In the genomic region with DNA sequence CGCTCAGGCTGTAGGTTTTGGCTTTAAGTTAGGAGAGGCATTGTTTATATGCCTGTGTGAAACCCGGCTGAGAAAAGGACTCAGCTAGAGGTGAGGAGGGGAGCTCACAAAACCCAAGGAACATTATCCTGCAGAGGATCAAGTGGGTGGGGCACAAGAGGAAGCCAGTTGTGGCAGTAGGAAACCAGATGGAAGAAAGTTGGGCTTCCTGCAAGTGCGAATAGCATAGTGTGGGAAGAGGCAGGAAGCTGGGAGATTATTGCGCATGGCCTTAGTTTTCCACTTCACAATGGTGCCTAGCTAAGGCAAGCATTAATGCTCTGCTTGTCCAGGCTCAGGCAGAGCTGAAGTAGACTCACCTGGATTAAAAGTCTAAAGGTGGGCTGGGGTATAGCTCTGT, we compare ENCODE assay signal across 22 mouse cellular contexts. TPM values are rescaled to one million over a fixed set of nuclear protein-coding genes. Genes with fewer than 3 reads are reported as not detected.
DNase-seq lines count a peak whose midpoint lies in the region; ATAC-seq and TF ChIP-seq lines count a peak whose summit lies in the region.
"Had no signal": no experiment of that assay in that cellular context is flagged by ENCODE, and none has a peak within 500 bp of the region (broad histone marks: within the 10 kb centered on the region; RNA-seq: fewer than 3 reads in every experiment).

No protein-coding gene starts in this region.

- TF ChIP-seq CTCF in heart, adult 2 months (IDR thresholded peaks at IDR 0.05), result no peak
- TF ChIP-seq CTCF in lung, embryonic 14.5 days (IDR thresholded peaks at IDR 0.05; ENCODE audit: low read depth), result no peak
- TF ChIP-seq CTCF in heart, postnatal 0 days (IDR thresholded peaks at IDR 0.05; ENCODE audit: low read depth), result no peak

- H3K4me1 ChIP-seq in heart, adult 2 months (ENCODE audit: control insufficient read depth, insufficient read depth, low read length), result peaks cover 20% of the 10 kb centered on the region
- peaks cover 38% of the 10 kb centered on the region for H3K4me1 ChIP-seq in hindbrain, embryonic 10.5 days (replicated peaks)
- peaks cover 18% of the 10 kb centered on the region for H3K4me1 ChIP-seq in hindbrain, embryonic 12.5 days
- H3K4me1 ChIP-seq in lung, embryonic 14.5 days (ENCODE audit: insufficient read depth), result no peaks in the 10 kb centered on the region
- H3K4me1 ChIP-seq in heart, postnatal 0 days (ENCODE audit: control insufficient read depth, insufficient read depth), result peaks cover 23% of the 10 kb centered on the region

- DNase-seq in heart, adult 2 months, result no peak
- no peak for DNase-seq in heart, adult 11 months
- DNase-seq in hindbrain, embryonic 10.5 days (ENCODE audit: low spot score), result no peak
- DNase-seq in lung, embryonic 14.5 days, result peak; percentile 30
- DNase-seq in lung, postnatal 4 days, result no peak
- no peak for DNase-seq in heart, postnatal 0 days (ENCODE audit: low spot score)
- DNase-seq: adrenal gland, adult 8-10 months; B cell, adult 2 months; cerebellum, adult 11 months; cerebellum, postnatal 14 days; embryo, embryonic 11 days; kidney, adult 18-20 months; layer of hippocampus, postnatal 36 days; retina, postnatal 1 day; right cerebral cortex, postnatal 4 days; thymus, postnatal 36 days had no signal

- no peak for TF ChIP-seq EP300 in heart, adult 2 months (IDR thresholded peaks at IDR 0.05; ENCODE audit: insufficient read depth, low read depth, low read length)
- TF ChIP-seq EP300 in heart, postnatal 0 days (IDR thresholded peaks at IDR 0.05; ENCODE audit: low read depth), result no peak

- no peak for TF ChIP-seq POLR2A in heart, adult 2 months (IDR thresholded peaks at IDR 0.05; ENCODE audit: insufficient read depth, low read depth, low read length)

- no peaks in the 10 kb centered on the region for H3K9me3 ChIP-seq in hindbrain, embryonic 10.5 days
- H3K9me3 ChIP-seq in hindbrain, embryonic 12.5 days (replicated peaks), result no peaks in the 10 kb centered on the region
- H3K9me3 ChIP-seq in lung, embryonic 14.5 days (ENCODE audit: low read depth, low read length), result no peaks in the 10 kb centered on the region
- no peaks in the 10 kb centered on the region for H3K9me3 ChIP-seq in heart, postnatal 0 days (replicated peaks; ENCODE audit: control insufficient read depth, low read length)
- H3K9me3 ChIP-seq: forebrain, embryonic 12.5 days; hindbrain, embryonic 15.5 days; midbrain, embryonic 15.5 days had no signal

- H3K4me2 ChIP-seq in hindbrain, embryonic 12.5 days (replicated peaks), result no peak overlapping the region
- H3K4me2 ChIP-seq in lung, embryonic 14.5 days, result no peak overlapping the region
- H3K4me2 ChIP-seq in heart, postnatal 0 days (ENCODE audit: low read depth, low read length), result 0 out of 2 replicates have a peak overlapping the region, but pooled peaks have one; percentile 0
- H3K4me2 ChIP-seq: forebrain, embryonic 12.5 days; hindbrain, embryonic 15.5 days; liver, embryonic 11.5 days; midbrain, embryonic 15.5 days had no signal

- peaks cover 13% of the 10 kb centered on the region; the same call in 1 of the 2 replicates for H3K36me3 ChIP-seq in heart, adult 2 months (ENCODE audit: control insufficient read depth, insufficient read depth, low read length)
- peaks cover 50% of the 10 kb centered on the region for H3K36me3 ChIP-seq in hindbrain, embryonic 10.5 days
- H3K36me3 ChIP-seq in hindbrain, embryonic 12.5 days, result peaks cover 25% of the 10 kb centered on the region
- H3K36me3 ChIP-seq in lung, embryonic 14.5 days (ENCODE audit: insufficient read depth), result no peaks in the 10 kb centered on the region
- peaks cover 17% of the 10 kb centered on the region; the same call in 1 of the 2 replicates for H3K36me3 ChIP-seq in heart, postnatal 0 days (replicated peaks; ENCODE audit: control insufficient read depth, insufficient read depth, low read length)
- H3K36me3 ChIP-seq: midbrain, embryonic 15.5 days had no signal

- H3K9ac ChIP-seq in heart, adult 2 months (ENCODE audit: low read depth, low read length), result no peak overlapping the region
- H3K9ac ChIP-seq in hindbrain, embryonic 12.5 days, result no peak overlapping the region
- H3K9ac ChIP-seq in lung, embryonic 14.5 days, result no peak overlapping the region
- H3K9ac ChIP-seq in heart, postnatal 0 days (replicated peaks; ENCODE audit: low read depth, low read length), result no peak overlapping the region
- H3K9ac ChIP-seq: forebrain, embryonic 12.5 days; hindbrain, embryonic 15.5 days; midbrain, embryonic 15.5 days had no signal

- no peak for ATAC-seq in hindbrain, embryonic 12.5 days (ENCODE audit: low FRiP score)
- no peak for ATAC-seq in lung, embryonic 14.5 days (ENCODE audit: insufficient read depth)
- ATAC-seq in heart, postnatal 0 days (ENCODE audit: insufficient read depth, low read depth), result 0 out of 2 replicates have a peak, but pooled peaks have one; percentile 21
- ATAC-seq: midbrain, embryonic 15.5 days had no signal

- WGBS in heart, adult 2 months, result 47% methylated on average over 4 of the region's 4 CpGs
- 63% methylated on average over 4 of the region's 4 CpGs for WGBS in hindbrain, embryonic 10.5 days
- 65% methylated on average over 4 of the region's 4 CpGs for whole genome bisulfite sequencing in hindbrain, embryonic 12.5 days
- WGBS in lung, embryonic 14.5 days, result 44% methylated on average over 4 of the region's 4 CpGs
- 58% methylated on average over 4 of the region's 4 CpGs for WGBS in heart, postnatal 0 days

- intact Hi-C loops in heart, adult 2 months (cut with DNase I), result no loop called here

- no peak overlapping the region for H3K4me3 ChIP-seq in heart, adult 2 months
- no peak overlapping the region for H3K4me3 ChIP-seq in hindbrain, embryonic 10.5 days
- H3K4me3 ChIP-seq in hindbrain, embryonic 12.5 days, result no peak overlapping the region
- no peak overlapping the region for H3K4me3 ChIP-seq in lung, embryonic 14.5 days (ENCODE audit: low read depth, low read length)
- no peak overlapping the region for H3K4me3 ChIP-seq in heart, postnatal 0 days (ENCODE audit: low read depth, low read length)
- H3K4me3 ChIP-seq: forebrain, embryonic 12.5 days; hindbrain, embryonic 15.5 days; midbrain, embryonic 15.5 days had no signal

- peak overlapping the region; percentile 48 for H3K27ac ChIP-seq in heart, adult 2 months
- H3K27ac ChIP-seq in hindbrain, embryonic 10.5 days, result 0 out of 2 replicates have a peak overlapping the region, but pooled peaks have one; percentile 16
- no peak overlapping the region for H3K27ac ChIP-seq in hindbrain, embryonic 12.5 days
- no peak overlapping the region for H3K27ac ChIP-seq in lung, embryonic 14.5 days (ENCODE audit: low read depth)
- 0 out of 2 replicates have a peak overlapping the region, but pooled peaks have one; percentile 27 for H3K27ac ChIP-seq in heart, postnatal 0 days (ENCODE audit: low read depth)
- H3K27ac ChIP-seq: forebrain, embryonic 12.5 days; hindbrain, embryonic 15.5 days; macrophage; midbrain, embryonic 15.5 days had no signal

- H3K79me2 ChIP-seq in heart, adult 2 months (replicated peaks; ENCODE audit: control insufficient read depth, insufficient read depth, low read length), result peaks cover 7% of the 10 kb centered on the region

- no peaks in the 10 kb centered on the region for H3K27me3 ChIP-seq in heart, adult 2 months (ENCODE audit: control insufficient read depth, insufficient read depth, low read length)
- no peaks in the 10 kb centered on the region for H3K27me3 ChIP-seq in hindbrain, embryonic 10.5 days (ENCODE audit: insufficient read depth, poor library complexity, severe bottlenecking)
- no peaks in the 10 kb centered on the region for H3K27me3 ChIP-seq in hindbrain, embryonic 12.5 days
- no peaks in the 10 kb centered on the region for H3K27me3 ChIP-seq in lung, embryonic 14.5 days (ENCODE audit: insufficient read depth, low read length)
- no peaks in the 10 kb centered on the region for H3K27me3 ChIP-seq in heart, postnatal 0 days (ENCODE audit: control insufficient read depth, insufficient read depth, low read length)
- H3K27me3 ChIP-seq: forebrain, embryonic 12.5 days; hindbrain, embryonic 15.5 days; midbrain, embryonic 15.5 days had no signal

RNA-seq across cellular contexts. Expression of a gene that starts 15.2 kb away (rescaled TPM):
- total RNA-seq in heart, adult 2 months (2021), result 10 to 100 TPM; 14.6 to 19.4 TPM
- polyA plus RNA-seq in heart, adult 2 months (2012; rRNA removed), result 19.9 and 22.0 TPM in 2 replicates
- polyA plus RNA-seq in hindbrain, embryonic 10.5 days (2016; fragmentation: Nextera tagmentation; extraction: Ambion mirVana), result 16.8 and 20.8 TPM in 2 replicates
- polyA plus RNA-seq in hindbrain, embryonic 12.5 days (2016; fragmentation: Nextera tagmentation; extraction: Ambion mirVana), result 17.0 and 19.8 TPM in 2 replicates
- 7.1 TPM in 2 replicates for polyA plus RNA-seq in lung, embryonic 14.5 days (2014; fragmentation: Nextera tagmentation; extraction: Ambion mirVana)
- total RNA-seq in heart, postnatal 0 days (2014; rRNA removed; ENCODE audit: low replicate concordance), result 16.3 and 17.4 TPM in 2 replicates
- 7.6 and 7.8 TPM in 2 replicates for polyA plus RNA-seq in heart, postnatal 0 days (2015; fragmentation: Nextera tagmentation; extraction: Ambion mirVana)

RNA-seq across cellular contexts. Expression of a gene that starts 30.3 kb away (rescaled TPM):
- 10 to 100 TPM; 23.7 to 25.9 TPM for total RNA-seq in heart, adult 2 months (2021)
- 22.9 and 43.2 TPM in 2 replicates for polyA plus RNA-seq in heart, adult 2 months (2012; rRNA removed)
- 31.9 and 36.3 TPM in 2 replicates for polyA plus RNA-seq in hindbrain, embryonic 10.5 days (2016; fragmentation: Nextera tagmentation; extraction: Ambion mirVana)
- 47.6 and 49.1 TPM in 2 replicates for polyA plus RNA-seq in hindbrain, embryonic 12.5 days (2016; fragmentation: Nextera tagmentation; extraction: Ambion mirVana)
- 43.4 and 49.5 TPM in 2 replicates for polyA plus RNA-seq in lung, embryonic 14.5 days (2014; fragmentation: Nextera tagmentation; extraction: Ambion mirVana)
- 29.5 and 42.2 TPM in 2 replicates for total RNA-seq in heart, postnatal 0 days (2014; rRNA removed; ENCODE audit: low replicate concordance)
- 11.9 and 13.4 TPM in 2 replicates for polyA plus RNA-seq in heart, postnatal 0 days (2015; fragmentation: Nextera tagmentation; extraction: Ambion mirVana)

Comparison
In these comparisons a context has a peak if more than half of its experiments do, and no peak if none do; other contexts are left out.
1. H3K27ac ChIP-seq: peak in heart, adult 2 months (single experiment), hindbrain, embryonic 10.5 days (single experiment) and heart, postnatal 0 days (single experiment); none in hindbrain, embryonic 12.5 days (single experiment) and lung, embryonic 14.5 days (single experiment).